Mouse (Mus musculus) adrenal gland (tissue): ENCODE results near the gene Spg11.
"Not testable (repeated sequence)": the region's sequence is repeated elsewhere in the genome, so short reads cannot be mapped to it uniquely, and the experiment has no call there.

Experiments used
- intact Hi-C: fragments of 180-260 bp; cut with DNase I; formaldehyde crosslinking; loops from one replicate; pipeline ENCODE4 v1.15.1; 2025
- microRNA-seq, 2 experiments: library from miRNA; unstranded; fragments of <30 nt; microRNA quantifications; one replicate each; pipeline ENCODE4; 2019

Gene Spg11

GRCm38 (mm10) chr2:122069144-122069912 is 48.9 kb downstream of the Spg11 start:
- intact Hi-C loops, result no loop called here

GRCm38 (mm10) chr2:122066241-122066640 is 51.9 kb downstream of the Spg11 start:
- intact Hi-C loops, result no loop called here

- intact Hi-C loops, result no loop called here
Observed at GRCm38 (mm10) chr2:122065200-122065969, 52.8 kb downstream of the Spg11 start.

- intact Hi-C loops, result no loop called here
Observed at GRCm38 (mm10) chr2:122059365-122060115, 58.6 kb downstream of the Spg11 start.

- intact Hi-C loops, result no loop called here
Observed at GRCm38 (mm10) chr2:122043926-122044325, 74.3 kb downstream of the Spg11 start.

GRCm38 (mm10) chr2:122036064-122036463 is 82.1 kb downstream of the Spg11 start:
- intact Hi-C loops, result no loop called here

GRCm38 (mm10) chr2:122031970-122032369 is 86.2 kb downstream of the Spg11 start:
- intact Hi-C loops, result no loop called here

- intact Hi-C loops, result no loop called here
Observed at GRCm38 (mm10) chr2:122028756-122029700, 89.2 kb downstream of the Spg11 start.

- intact Hi-C loops, result no loop called here
Observed at GRCm38 (mm10) chr2:122027862-122028755, 90.1 kb downstream of the Spg11 start, which contains the start of gene Eif3j1. Gene Eif3j1 (plus strand): TSS chr2:122028546.

GRCm38 (mm10) chr2:122027091-122027490 is 91.1 kb downstream of the Spg11 start:
- intact Hi-C loops, result not testable (repeated sequence)

GRCm38 (mm10) chr2:122022284-122022683 is 95.9 kb downstream of the Spg11 start:
- intact Hi-C loops, result no loop called here

GRCm38 (mm10) chr2:122018705-122019104 is 99.5 kb downstream of the Spg11 start:
- intact Hi-C loops, result loop anchor here (10.0 kb wide), 1 partner anchor 454 kb away; no protein-coding TSS in a partner anchor

- intact Hi-C loops, result loop anchor here (10.0 kb wide), 1 partner anchor 447 kb away; no protein-coding TSS in a partner anchor
Observed at GRCm38 (mm10) chr2:122011441-122011840, 106.7 kb downstream of the Spg11 start.

- intact Hi-C loops, result no loop called here
Observed at GRCm38 (mm10) chr2:122008832-122009231, 109.4 kb downstream of the Spg11 start.

Small RNA genes within 50 kb of the gene (microRNA-seq; reads per million reads assigned to microRNA genes)
- 0 to 0.12 reads per million in 2 experiments for gene Gm47314
